Mouse (Mus musculus) granulocyte monocyte progenitor cell, adult 5-6 weeks (primary cell): ENCODE measurements around the gene Chst3. TPM values are rescaled to one million over a fixed set of nuclear protein-coding genes. Genes with fewer than 3 reads are reported as not detected.
"Not testable (repeated sequence)": the region's sequence is repeated elsewhere in the genome, so short reads cannot be mapped to it uniquely, and the experiment has no call there.

ENCODE experiments used
- ATAC-seq: replicated peaks from 2 replicates; pipeline ENCODE4 v1.8.0; 2016; ENCODE audit warnings: mild to moderate bottlenecking, moderate TSS enrichment, inconsistent platforms; ENCODE audit not compliant: poor library complexity, severe bottlenecking
- total RNA-seq, 2 experiments: library from RNA; stranded (forward) in 1 of 2; stranded (reverse) in 1 of 2; fragments of 200-712, 200-1000 nt in 1 of 2; fragments of >200 nt in 1 of 2; fragmentation: Nextera tagmentation in 1 of 2; gene quantifications; 2 replicates each; pipeline ENCODE4 v1.2.3; 2014 to 2017

Gene Chst3
- total RNA-seq, 2 experiments from 2014 or later, result not detected

GRCm38 (mm10) chr10:60164869-60165268 lies 54.2 kb downstream of the Chst3 start:
- ATAC-seq, result no peak

GRCm38 (mm10) chr10:60162973-60163255 lies 56.1 kb downstream of the Chst3 start:
- no peak for ATAC-seq

- ATAC-seq, result not testable (repeated sequence)
Measured at GRCm38 (mm10) chr10:60162184-60162972, 56.7 kb downstream of the Chst3 start.

- not testable (repeated sequence) for ATAC-seq
Measured at GRCm38 (mm10) chr10:60161397-60161796, 57.7 kb downstream of the Chst3 start.

GRCm38 (mm10) chr10:60158144-60158543 lies 60.9 kb downstream of the Chst3 start:
- no peak for ATAC-seq

GRCm38 (mm10) chr10:60156016-60156415 lies 63.0 kb downstream of the Chst3 start:
- no peak for ATAC-seq

- peak; percentile 50 for ATAC-seq
Measured at GRCm38 (mm10) chr10:60151107-60151663, 67.9 kb downstream of the Chst3 start.

GRCm38 (mm10) chr10:60148087-60148486 lies 71.0 kb downstream of the Chst3 start:
- ATAC-seq, result peak; percentile 69

GRCm38 (mm10) chr10:60147510-60148047 lies 71.5 kb downstream of the Chst3 start:
- not testable (repeated sequence) for ATAC-seq

GRCm38 (mm10) chr10:60141656-60142160 lies 77.4 kb downstream of the Chst3 start:
- ATAC-seq, result no peak

- no peak for ATAC-seq
Measured at GRCm38 (mm10) chr10:60140751-60141150, 78.3 kb downstream of the Chst3 start.

GRCm38 (mm10) chr10:60138680-60139079 lies 80.4 kb downstream of the Chst3 start:
- no peak for ATAC-seq

- no peak for ATAC-seq
Measured at GRCm38 (mm10) chr10:60136935-60137334, 82.1 kb downstream of the Chst3 start.

- ATAC-seq, result not testable (repeated sequence)
Measured at GRCm38 (mm10) chr10:60136010-60136409, 83.0 kb downstream of the Chst3 start.

GRCm38 (mm10) chr10:60134201-60134600 lies 84.9 kb downstream of the Chst3 start:
- ATAC-seq, result no peak

- no peak for ATAC-seq
Measured at GRCm38 (mm10) chr10:60133501-60133900, 85.6 kb downstream of the Chst3 start.

Other genes starting within 250 kb of the Chst3 start
- gene Ascc1, start 216.5 kb downstream of the Chst3 start, total RNA-seq (2014; fragmentation: Nextera tagmentation), result 19.4 and 24.3 TPM in 2 replicates
- 24.8 and 34.2 TPM in 2 replicates for gene Ascc1, start 216.5 kb downstream of the Chst3 start, total RNA-seq (2017)
- 36.2 and 43.2 TPM in 2 replicates for gene Anapc16, start 216.1 kb downstream of the Chst3 start, total RNA-seq (2014; fragmentation: Nextera tagmentation)
- 46.2 and 48.8 TPM in 2 replicates for gene Anapc16, start 216.1 kb downstream of the Chst3 start, total RNA-seq (2017)
- gene Spock2, start 113.0 kb downstream of the Chst3 start, total RNA-seq (2014; fragmentation: Nextera tagmentation), result 0.23 TPM in 1 of 2 replicates, not detected in the other
- not detected in 2 replicates for gene Spock2, start 113.0 kb downstream of the Chst3 start, total RNA-seq (2017)
- 263 and 293 TPM in 2 replicates for gene Psap, start 58.4 kb upstream of the Chst3 start, total RNA-seq (2014; fragmentation: Nextera tagmentation)
- 243 and 253 TPM in 2 replicates for gene Psap, start 58.4 kb upstream of the Chst3 start, total RNA-seq (2017)
- gene Vsir, start 127.6 kb upstream of the Chst3 start, total RNA-seq (2014; fragmentation: Nextera tagmentation), result 45.9 and 57.9 TPM in 2 replicates
- gene Vsir, start 127.6 kb upstream of the Chst3 start, total RNA-seq (2017), result 108 and 143 TPM in 2 replicates
- gene Gm17455, start 180.5 kb upstream of the Chst3 start, total RNA-seq (2014; fragmentation: Nextera tagmentation), result not detected in 2 replicates
- not detected in 2 replicates for gene Gm17455, start 180.5 kb upstream of the Chst3 start, total RNA-seq (2017)